8 mouse cellular contexts compared by ENCODE assay signal in the genomic region with DNA sequence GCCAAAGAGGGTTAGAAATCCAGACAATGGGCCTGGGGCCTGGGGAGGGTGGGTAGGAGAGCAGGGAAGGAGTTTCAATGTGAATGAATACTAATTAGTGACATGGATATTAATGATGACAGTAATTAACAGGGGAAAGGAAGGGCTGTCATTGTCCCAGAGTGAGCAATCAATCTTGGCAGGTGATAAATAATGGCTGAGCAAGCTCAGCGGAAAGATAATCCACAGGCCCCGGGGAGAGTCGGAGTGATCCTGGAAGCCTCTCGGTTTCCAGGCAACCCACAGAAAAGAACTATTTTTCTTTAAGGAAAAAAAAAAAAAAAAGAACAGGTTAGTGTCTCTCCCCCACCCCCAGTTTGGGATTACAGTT.
DNase-seq lines count a peak whose midpoint lies in the region; ATAC-seq lines count a peak whose summit lies in the region.

No protein-coding gene starts in this region.

- 23% methylated on average over 4 of the region's 4 CpGs for WGBS in embryonic facial prominence, embryonic 13.5 days
- WGBS in embryonic facial prominence, embryonic 10.5 days, result 29% methylated on average over 4 of the region's 4 CpGs
- 15% methylated on average over 4 of the region's 4 CpGs for WGBS in midbrain, embryonic 12.5 days

- no peaks in the 10 kb centered on the region for H3K27me3 ChIP-seq in embryonic facial prominence, embryonic 13.5 days
- peaks cover 6% of the 10 kb centered on the region; the same call in 1 of the 2 replicates for H3K27me3 ChIP-seq in embryonic facial prominence, embryonic 10.5 days (replicated peaks; ENCODE audit: low read depth, poor library complexity, severe bottlenecking)
- H3K27me3 ChIP-seq in midbrain, embryonic 12.5 days, result peaks cover 12% of the 10 kb centered on the region; the same call in 1 of the 2 replicates

- peaks cover 18% of the 10 kb centered on the region for H3K4me1 ChIP-seq in embryonic facial prominence, embryonic 13.5 days
- H3K4me1 ChIP-seq in embryonic facial prominence, embryonic 10.5 days, result peaks cover 13% of the 10 kb centered on the region
- H3K4me1 ChIP-seq in midbrain, embryonic 12.5 days, result peaks cover 25% of the 10 kb centered on the region

- ATAC-seq in embryonic facial prominence, embryonic 13.5 days (ENCODE audit: insufficient number of reproducible peaks, insufficient read depth, low FRiP score, low TSS enrichment, low read depth), result no peak
- ATAC-seq in midbrain, embryonic 12.5 days (ENCODE audit: low FRiP score, low read depth), result peak; percentile 73

- H3K4me3 ChIP-seq in embryonic facial prominence, embryonic 13.5 days, result no peak overlapping the region
- no peak overlapping the region for H3K4me3 ChIP-seq in embryonic facial prominence, embryonic 10.5 days
- no peak overlapping the region for H3K4me3 ChIP-seq in midbrain, embryonic 12.5 days

- DNase-seq in embryonic facial prominence, embryonic 10.5 days (ENCODE audit: low spot score), result no peak
- DNase-seq in right cerebral cortex, postnatal 4 days, result peak; percentile 3
- no peak for DNase-seq in right cerebral cortex, adult 18-20 months
- no peak for DNase-seq in urinary bladder, adult 2 months (ENCODE audit: low spot score)
- no peak for DNase-seq in spleen, adult 12 weeks (ENCODE audit: low spot score)
- DNase-seq in lung, postnatal 4 days, result no peak

- no peak overlapping the region for H3K9ac ChIP-seq in embryonic facial prominence, embryonic 13.5 days
- H3K9ac ChIP-seq in midbrain, embryonic 12.5 days (replicated peaks), result no peak overlapping the region

- no peak overlapping the region for H3K27ac ChIP-seq in embryonic facial prominence, embryonic 13.5 days
- no peak overlapping the region for H3K27ac ChIP-seq in embryonic facial prominence, embryonic 10.5 days (replicated peaks)
- peak overlapping the region; percentile 86 for H3K27ac ChIP-seq in midbrain, embryonic 12.5 days (replicated peaks)

- H3K36me3 ChIP-seq in embryonic facial prominence, embryonic 13.5 days, result no peaks in the 10 kb centered on the region
- no peaks in the 10 kb centered on the region for H3K36me3 ChIP-seq in embryonic facial prominence, embryonic 10.5 days (replicated peaks)
- no peaks in the 10 kb centered on the region for H3K36me3 ChIP-seq in midbrain, embryonic 12.5 days

- H3K4me2 ChIP-seq in embryonic facial prominence, embryonic 13.5 days, result peak overlapping the region; percentile 18; the same call in 1 of the 2 replicates
- peak overlapping the region; percentile 47 for H3K4me2 ChIP-seq in midbrain, embryonic 12.5 days (replicated peaks)

- H3K9me3 ChIP-seq in embryonic facial prominence, embryonic 13.5 days, result no peaks in the 10 kb centered on the region
- H3K9me3 ChIP-seq in embryonic facial prominence, embryonic 10.5 days, result no peaks in the 10 kb centered on the region
- no peaks in the 10 kb centered on the region for H3K9me3 ChIP-seq in midbrain, embryonic 12.5 days
